Mouse (Mus musculus) CD4-positive, CD25-positive, alpha-beta regulatory T cell, adult 9 weeks (primary cell): ENCODE results near the gene Cyp2j7. TPM values are rescaled to one million over a fixed set of nuclear protein-coding genes. Genes with fewer than 3 reads are reported as not detected.

Experiments
- polyA plus RNA-seq: library from polyadenylated mRNA; unstranded; fragments of 100-300 nt; shearing (Covaris generic); gene quantifications from one replicate; pipeline ENCODE4 v1.2.1, GENCODE M21; 2017

Gene Cyp2j7
- not detected for polyA plus RNA-seq

GRCm38 (mm10) chr4:96236559-96236958, at the start of gene Cyp2j7:
Cyp2j7 (minus strand) TSS chr4:96236659.

Other genes starting within 250 kb of the Cyp2j7 start
- not detected for gene Cyp2j13, start 159.1 kb downstream of the Cyp2j7 start, polyA plus RNA-seq
- not detected for gene Cyp2j12, start 95.5 kb downstream of the Cyp2j7 start, polyA plus RNA-seq
- gene Cyp2j11, start 112.0 kb upstream of the Cyp2j7 start, polyA plus RNA-seq, result not detected